8 mouse cellular contexts compared by ENCODE assay signal in the genomic region with DNA sequence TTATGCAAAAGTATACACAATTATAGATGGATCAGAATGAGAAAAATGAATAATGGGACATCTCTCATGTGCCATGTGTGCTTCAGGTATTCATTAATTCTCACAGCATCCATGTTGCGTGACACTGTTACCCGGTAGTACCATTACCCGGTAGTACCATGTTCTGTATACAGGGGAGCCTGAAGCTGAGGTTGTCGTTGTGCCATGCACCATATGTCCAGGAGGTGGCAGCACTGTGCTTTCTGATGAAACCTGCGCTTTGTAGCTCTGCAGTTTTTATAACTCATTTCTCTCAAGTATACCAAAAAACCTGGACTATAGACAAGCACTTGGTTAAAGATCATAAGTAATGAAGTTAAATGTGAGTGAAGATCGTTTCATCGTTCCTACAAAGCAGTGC. TPM values are rescaled to one million over a fixed set of nuclear protein-coding genes. Genes with fewer than 3 reads are reported as not detected.
DNase-seq lines count a peak whose midpoint lies in the region; ATAC-seq lines count a peak whose summit lies in the region.

No protein-coding gene starts in this region.

- no peaks in the 10 kb centered on the region for H3K9me3 ChIP-seq in kidney, embryonic 16.5 days (ENCODE audit: low read length)

- H3K27ac ChIP-seq in kidney, embryonic 16.5 days (ENCODE audit: low read length) = no peak overlapping the region

- 23% methylated on average over 7 of the region's 7 CpGs for WGBS in kidney, embryonic 16.5 days

- peak; percentile 96 for DNase-seq in 3T3-L1 (ENCODE audit: low read depth, low spot score)
- peak; percentile 56 for DNase-seq in adrenal gland, adult 8-10 months
- peak; percentile 74 for DNase-seq in embryo, embryonic 11.5 days (ENCODE audit: low read depth, low spot score)
- DNase-seq in gastrocnemius, postnatal 4 days (ENCODE audit: low spot score in 2 of 2) = peak; percentile 69 to 78
- peak; percentile 79 for DNase-seq in liver
- peak; percentile 94 for DNase-seq in naive thymus-derived CD4-positive, alpha-beta T cell, adult 2 months (ENCODE audit: low read depth)
- peak; percentile 91 for DNase-seq in splenic B cell, adult 2 months (ENCODE audit: low read depth, low spot score)

- no peaks in the 10 kb centered on the region for H3K27me3 ChIP-seq in kidney, embryonic 16.5 days (ENCODE audit: insufficient read depth, low read length)
- no peaks in the 10 kb centered on the region for H3K27me3 ChIP-seq in splenic B cell, adult 2 months (ENCODE audit: control insufficient read depth, insufficient read depth, low read length, poor library complexity, severe bottlenecking)

- 0 out of 2 replicates have a peak, but pooled peaks have one; percentile 70 for ATAC-seq in kidney, embryonic 16.5 days (ENCODE audit: low FRiP score, low TSS enrichment)

- H3K4me2 ChIP-seq in kidney, embryonic 16.5 days (replicated peaks; ENCODE audit: low read depth, low read length) = no peak overlapping the region

- no peaks in the 10 kb centered on the region for H3K4me1 ChIP-seq in kidney, embryonic 16.5 days (ENCODE audit: insufficient read depth, low read length)

- H3K36me3 ChIP-seq in kidney, embryonic 16.5 days (ENCODE audit: insufficient read depth, low read length) = peaks cover 8% of the 10 kb centered on the region
- H3K36me3 ChIP-seq in splenic B cell, adult 2 months (ENCODE audit: control insufficient read depth, insufficient read depth, low read length, poor library complexity, severe bottlenecking) = peaks cover 20% of the 10 kb centered on the region

- H3K9ac ChIP-seq in kidney, embryonic 16.5 days (replicated peaks; ENCODE audit: low read length) = no peak overlapping the region

- H3K4me3 ChIP-seq in kidney, embryonic 16.5 days (ENCODE audit: low read length) = no peak overlapping the region

RNA-seq across cellular contexts. Expression of a gene that starts 14.0 kb away (rescaled TPM):
- total RNA-seq in adrenal gland, adult 8-10 months (2022) = 10 to 100 TPM; 11.9 to 16.8 (median 14.1) TPM
- total RNA-seq in gastrocnemius, postnatal 4 days (2021) = 1 to 10 TPM; 6.1 to 6.5 TPM
- 16.9 and 17.4 TPM in 2 replicates for polyA plus RNA-seq in kidney, embryonic 16.5 days (2015; fragmentation: Nextera tagmentation; extraction: Ambion mirVana)

RNA-seq across cellular contexts. Expression of a gene that starts 14.1 kb away (rescaled TPM):
- total RNA-seq in adrenal gland, adult 8-10 months (2022) = 1 to 10 TPM; 3.5 to 5.4 (median 4.2) TPM
- 1 to 10 TPM; 3.3 to 4.8 TPM for total RNA-seq in gastrocnemius, postnatal 4 days (2021)
- polyA plus RNA-seq in kidney, embryonic 16.5 days (2015; fragmentation: Nextera tagmentation; extraction: Ambion mirVana) = 9.0 and 9.5 TPM in 2 replicates

RNA-seq across cellular contexts. Expression of a gene that starts 32.2 kb away (rescaled TPM):
- 100 to 1,000 TPM in 2 of 4 experiments, 10 to 100 TPM in 2; 83.9 to 116 (median 98.3) TPM for total RNA-seq in adrenal gland, adult 8-10 months (2022)
- 10 to 100 TPM; 27.0 to 34.9 TPM for total RNA-seq in gastrocnemius, postnatal 4 days (2021)
- 101 and 103 TPM in 2 replicates for polyA plus RNA-seq in kidney, embryonic 16.5 days (2015; fragmentation: Nextera tagmentation; extraction: Ambion mirVana)
